Mouse (Mus musculus): Measurements from ENCODE around the gene Abhd16a.
A peak's percentile ranks its signal among the peaks of the same experiment; 100 is the strongest.
"Not testable (repeated sequence)": the region's sequence is repeated elsewhere in the genome, so short reads cannot be mapped to it uniquely, and the experiment has no call there.

Gene Abhd16a

GRCm38 (mm10) chr17:35121143-35121799 lies 32.2 kb downstream of the Abhd16a start, which contains the start of gene Gpank1:
Gene Gpank1 (plus strand): TSS chr17:35121455.
- peak; percentile 95 for DNase-seq (ENCODE audit: low spot score)

GRCm38 (mm10) chr17:35121871-35122303 lies 32.8 kb downstream of the Abhd16a start, which contains the start of gene Csnk2b:
Gene Csnk2b (minus strand): TSS chr17:35122053.
- peak; percentile 31 for DNase-seq (ENCODE audit: low spot score)

GRCm38 (mm10) chr17:35123287-35123686 lies 34.2 kb downstream of the Abhd16a start:
- not testable (repeated sequence) for DNase-seq (ENCODE audit: low spot score)

- DNase-seq (ENCODE audit: low spot score), result not testable (repeated sequence)
Measured at GRCm38 (mm10) chr17:35124261-35124896, 35.3 kb downstream of the Abhd16a start.

GRCm38 (mm10) chr17:35125081-35125480 lies 36.0 kb downstream of the Abhd16a start:
- DNase-seq (ENCODE audit: low spot score), result no peak

- no peak for DNase-seq (ENCODE audit: low spot score)
Measured at GRCm38 (mm10) chr17:35125578-35125977, 36.5 kb downstream of the Abhd16a start.

GRCm38 (mm10) chr17:35126206-35126611 lies 37.1 kb downstream of the Abhd16a start, which contains the start of gene D17H6S53E:
Gene D17H6S53E (plus strand): TSS chr17:35126373.
- peak; percentile 70 for DNase-seq (ENCODE audit: low spot score)

- no peak for DNase-seq (ENCODE audit: low spot score)
Measured at GRCm38 (mm10) chr17:35127017-35127416, 38.0 kb downstream of the Abhd16a start.

- no peak for DNase-seq (ENCODE audit: low spot score)
Measured at GRCm38 (mm10) chr17:35128996-35129395, 39.9 kb downstream of the Abhd16a start.

GRCm38 (mm10) chr17:35131038-35131437 lies 42.0 kb downstream of the Abhd16a start:
- DNase-seq (ENCODE audit: low spot score), result no peak

- no peak for DNase-seq (ENCODE audit: low spot score)
Measured at GRCm38 (mm10) chr17:35131500-35132173, 42.6 kb downstream of the Abhd16a start, which contains the start of gene Apom. Gene Apom (minus strand): TSS chr17:35132050.

GRCm38 (mm10) chr17:35132174-35132560 lies 43.1 kb downstream of the Abhd16a start:
- DNase-seq (ENCODE audit: low spot score), result no peak

GRCm38 (mm10) chr17:35133517-35133916 lies 44.5 kb downstream of the Abhd16a start:
- DNase-seq (ENCODE audit: low spot score), result no peak

- DNase-seq (ENCODE audit: low spot score), result peak; percentile 93
Measured at GRCm38 (mm10) chr17:35134801-35135590, 45.9 kb downstream of the Abhd16a start, which contains the start of gene Bag6. Gene Bag6 (plus strand): TSS chr17:35135178.

- DNase-seq (ENCODE audit: low spot score), result no peak
Measured at GRCm38 (mm10) chr17:35135591-35136320, 46.7 kb downstream of the Abhd16a start.

GRCm38 (mm10) chr17:35139269-35139668 lies 50.2 kb downstream of the Abhd16a start:
- DNase-seq (ENCODE audit: low spot score), result no peak

GRCm38 (mm10) chr17:35140490-35140996 lies 51.5 kb downstream of the Abhd16a start:
- no peak for DNase-seq (ENCODE audit: low spot score)

- no peak for DNase-seq (ENCODE audit: low spot score)
Measured at GRCm38 (mm10) chr17:35141971-35142370, 52.9 kb downstream of the Abhd16a start.

GRCm38 (mm10) chr17:35146139-35146538 lies 57.1 kb downstream of the Abhd16a start:
- DNase-seq (ENCODE audit: low spot score), result no peak

- no peak for DNase-seq (ENCODE audit: low spot score)
Measured at GRCm38 (mm10) chr17:35147348-35147747, 58.3 kb downstream of the Abhd16a start.

Measured in urinary bladder, postnatal 25 days (tissue).